14 mouse cellular contexts compared by ENCODE assay signal in the genomic region with DNA sequence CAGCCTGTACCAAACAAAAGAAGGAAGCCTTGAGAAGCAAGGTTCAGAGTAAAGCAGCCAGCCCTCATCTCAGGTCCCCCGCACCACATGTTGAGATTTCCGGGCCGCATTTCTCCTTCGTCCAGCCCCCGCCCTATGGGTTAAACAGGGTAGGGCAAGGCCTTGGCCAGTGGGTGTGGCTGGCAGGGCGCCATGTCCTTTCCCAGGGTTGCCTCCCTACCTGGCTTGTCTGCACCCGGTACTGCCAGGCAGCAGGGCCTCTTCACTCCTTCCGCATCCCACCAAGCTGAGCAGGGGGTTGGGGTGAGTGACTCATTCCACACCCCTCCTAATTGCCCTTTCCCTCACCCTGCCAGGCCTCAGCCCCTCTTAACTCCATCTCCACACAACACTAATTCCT. TPM values are rescaled to one million over a fixed set of nuclear protein-coding genes. Genes with fewer than 3 reads are reported as not detected.
DNase-seq lines count a peak whose midpoint lies in the region; ATAC-seq lines count a peak whose summit lies in the region.
"Had no signal": no experiment of that assay in that cellular context is flagged by ENCODE, and none has a peak within 500 bp of the region (broad histone marks: within the 10 kb centered on the region; RNA-seq: fewer than 3 reads in every experiment).

No protein-coding gene starts in this region.

- peak overlapping the region; percentile 4; the same call in 1 of the 2 replicates for H3K27ac ChIP-seq in midbrain, embryonic 10.5 days (replicated peaks)
- H3K27ac ChIP-seq in midbrain, embryonic 16.5 days (ENCODE audit: low read length), result no peak overlapping the region
- H3K27ac ChIP-seq in heart, embryonic 16.5 days (ENCODE audit: low read length), result peak overlapping the region; percentile 0; the same call in 1 of the 2 replicates
- H3K27ac ChIP-seq in lung, embryonic 15.5 days, result peak overlapping the region; percentile 62
- no peak overlapping the region for H3K27ac ChIP-seq in hindbrain, embryonic 16.5 days (ENCODE audit: low read depth, low read length)
- H3K27ac ChIP-seq: embryonic facial prominence, embryonic 13.5 days; hindbrain, postnatal 0 days; limb, embryonic 15.5 days had no signal

- DNase-seq in midbrain, embryonic 10.5 days (ENCODE audit: low spot score), result no peak
- DNase-seq in urinary bladder, postnatal 10 days (ENCODE audit: low spot score), result peak; percentile 63
- no peak for DNase-seq in frontal cortex, postnatal 14 days (ENCODE audit: low spot score in 2 of 2)
- no peak for DNase-seq in right cerebral cortex, postnatal 25 days

- no peaks in the 10 kb centered on the region for H3K27me3 ChIP-seq in midbrain, embryonic 10.5 days (ENCODE audit: low read depth, poor library complexity, severe bottlenecking)
- no peaks in the 10 kb centered on the region for H3K27me3 ChIP-seq in midbrain, embryonic 16.5 days (ENCODE audit: control insufficient read depth, insufficient read depth, low read depth, low read length)
- no peaks in the 10 kb centered on the region for H3K27me3 ChIP-seq in heart, embryonic 16.5 days (ENCODE audit: control insufficient read depth, insufficient read depth, low read length)
- H3K27me3 ChIP-seq in lung, embryonic 15.5 days, result no peaks in the 10 kb centered on the region
- no peaks in the 10 kb centered on the region for H3K27me3 ChIP-seq in hindbrain, embryonic 16.5 days (replicated peaks; ENCODE audit: control insufficient read depth, insufficient read depth, low read length)
- H3K27me3 ChIP-seq: embryonic facial prominence, embryonic 13.5 days; limb, embryonic 15.5 days had no signal

- ATAC-seq in midbrain, embryonic 16.5 days, result no peak
- ATAC-seq in heart, embryonic 16.5 days (replicated peaks; ENCODE audit: extremely low read depth, insufficient read depth, low FRiP score), result peak; percentile 69
- ATAC-seq in lung, embryonic 15.5 days (ENCODE audit: borderline replicate concordance, extremely low read depth, low FRiP score, low TSS enrichment), result peak; percentile 71
- no peak for ATAC-seq in hindbrain, embryonic 16.5 days

- H3K36me3 ChIP-seq in midbrain, embryonic 10.5 days, result no peaks in the 10 kb centered on the region
- no peaks in the 10 kb centered on the region for H3K36me3 ChIP-seq in midbrain, embryonic 16.5 days (ENCODE audit: control insufficient read depth, insufficient read depth, low read length)
- H3K36me3 ChIP-seq in heart, embryonic 16.5 days (ENCODE audit: control insufficient read depth, insufficient read depth), result no peaks in the 10 kb centered on the region
- H3K36me3 ChIP-seq in lung, embryonic 15.5 days, result no peaks in the 10 kb centered on the region
- no peaks in the 10 kb centered on the region for H3K36me3 ChIP-seq in hindbrain, embryonic 16.5 days (ENCODE audit: control insufficient read depth, insufficient read depth, low read length)
- H3K36me3 ChIP-seq: embryonic facial prominence, embryonic 13.5 days; G1E; limb, embryonic 15.5 days had no signal

- no peak overlapping the region for H3K4me3 ChIP-seq in midbrain, embryonic 10.5 days
- H3K4me3 ChIP-seq in midbrain, embryonic 16.5 days (ENCODE audit: low read depth, low read length), result no peak overlapping the region
- H3K4me3 ChIP-seq in heart, embryonic 16.5 days (ENCODE audit: low read length), result no peak overlapping the region
- H3K4me3 ChIP-seq in lung, embryonic 15.5 days, result no peak overlapping the region
- H3K4me3 ChIP-seq in hindbrain, embryonic 16.5 days (ENCODE audit: low read length), result no peak overlapping the region
- H3K4me3 ChIP-seq: embryonic facial prominence, embryonic 13.5 days; limb, embryonic 15.5 days; myocyte had no signal

- H3K9ac ChIP-seq in midbrain, embryonic 16.5 days (ENCODE audit: low read depth, low read length), result no peak overlapping the region
- no peak overlapping the region for H3K9ac ChIP-seq in heart, embryonic 16.5 days (ENCODE audit: low read length)
- no peak overlapping the region for H3K9ac ChIP-seq in lung, embryonic 15.5 days
- no peak overlapping the region for H3K9ac ChIP-seq in hindbrain, embryonic 16.5 days (ENCODE audit: low read depth, low read length)
- H3K9ac ChIP-seq: embryonic facial prominence, embryonic 13.5 days; limb, embryonic 15.5 days had no signal

- WGBS in midbrain, embryonic 10.5 days, result 83% methylated on average over 8 of the region's 8 CpGs
- 80% methylated on average over 8 of the region's 8 CpGs for WGBS in midbrain, embryonic 16.5 days
- WGBS in heart, embryonic 16.5 days, result 46% methylated on average over 8 of the region's 8 CpGs
- 50% methylated on average over 8 of the region's 8 CpGs for WGBS in lung, embryonic 15.5 days
- 81% methylated on average over 8 of the region's 8 CpGs for WGBS in hindbrain, embryonic 16.5 days

- peaks cover 8% of the 10 kb centered on the region; the same call in 1 of the 2 replicates for H3K4me1 ChIP-seq in midbrain, embryonic 10.5 days
- no peaks in the 10 kb centered on the region for H3K4me1 ChIP-seq in midbrain, embryonic 16.5 days (ENCODE audit: control insufficient read depth, insufficient read depth, low read length)
- H3K4me1 ChIP-seq in heart, embryonic 16.5 days (ENCODE audit: control insufficient read depth, insufficient read depth, low read length), result no peaks in the 10 kb centered on the region
- peaks cover 16% of the 10 kb centered on the region for H3K4me1 ChIP-seq in lung, embryonic 15.5 days
- H3K4me1 ChIP-seq in hindbrain, embryonic 16.5 days (ENCODE audit: control insufficient read depth, insufficient read depth, low read depth, low read length), result no peaks in the 10 kb centered on the region

- no peaks in the 10 kb centered on the region for H3K9me3 ChIP-seq in midbrain, embryonic 10.5 days (replicated peaks)
- no peaks in the 10 kb centered on the region for H3K9me3 ChIP-seq in midbrain, embryonic 16.5 days (replicated peaks; ENCODE audit: control insufficient read depth, low read length, poor library complexity, severe bottlenecking)
- H3K9me3 ChIP-seq in heart, embryonic 16.5 days (replicated peaks; ENCODE audit: control insufficient read depth, low read length), result no peaks in the 10 kb centered on the region
- H3K9me3 ChIP-seq in lung, embryonic 15.5 days, result no peaks in the 10 kb centered on the region
- H3K9me3 ChIP-seq in hindbrain, embryonic 16.5 days (ENCODE audit: control insufficient read depth, low read length), result no peaks in the 10 kb centered on the region
- H3K9me3 ChIP-seq: embryonic facial prominence, embryonic 13.5 days; limb, embryonic 15.5 days had no signal

- H3K4me2 ChIP-seq in midbrain, embryonic 16.5 days (ENCODE audit: low read length), result no peak overlapping the region
- H3K4me2 ChIP-seq in heart, embryonic 16.5 days (ENCODE audit: low read depth, low read length), result no peak overlapping the region
- H3K4me2 ChIP-seq in lung, embryonic 15.5 days, result no peak overlapping the region
- no peak overlapping the region for H3K4me2 ChIP-seq in hindbrain, embryonic 16.5 days (ENCODE audit: low read length)
- H3K4me2 ChIP-seq: embryonic facial prominence, embryonic 13.5 days; limb, embryonic 15.5 days had no signal

RNA-seq across cellular contexts. Expression of a gene that starts 19.6 kb away (rescaled TPM):
- 5.9 and 6.3 TPM in 2 replicates for polyA plus RNA-seq in midbrain, embryonic 10.5 days (2016; fragmentation: Nextera tagmentation; extraction: Ambion mirVana)
- 2.9 and 3.4 TPM in 2 replicates for polyA plus RNA-seq in midbrain, embryonic 16.5 days (2015; fragmentation: Nextera tagmentation; extraction: Ambion mirVana)
- 64.1 and 79.3 TPM in 2 replicates for polyA plus RNA-seq in heart, embryonic 16.5 days (2015; fragmentation: Nextera tagmentation; extraction: Ambion mirVana)
- 253 and 264 TPM in 2 replicates for polyA plus RNA-seq in lung, embryonic 15.5 days (2015; fragmentation: Nextera tagmentation; extraction: Ambion mirVana)
- polyA plus RNA-seq in hindbrain, embryonic 16.5 days (2015; fragmentation: Nextera tagmentation; extraction: Ambion mirVana), result 2.3 and 3.0 TPM in 2 replicates
- polyA plus RNA-seq: G1E had no signal

RNA-seq across cellular contexts. Expression of a gene that starts 25.0 kb away (rescaled TPM):
- polyA plus RNA-seq in midbrain, embryonic 10.5 days (2016; fragmentation: Nextera tagmentation; extraction: Ambion mirVana), result not detected in 2 replicates
- polyA plus RNA-seq in midbrain, embryonic 16.5 days (2015; fragmentation: Nextera tagmentation; extraction: Ambion mirVana), result not detected in 2 replicates
- not detected in 2 replicates for polyA plus RNA-seq in heart, embryonic 16.5 days (2015; fragmentation: Nextera tagmentation; extraction: Ambion mirVana)
- not detected in 2 replicates for polyA plus RNA-seq in lung, embryonic 15.5 days (2015; fragmentation: Nextera tagmentation; extraction: Ambion mirVana)
- 0.08 TPM in 1 of 2 replicates, not detected in the other for polyA plus RNA-seq in hindbrain, embryonic 16.5 days (2015; fragmentation: Nextera tagmentation; extraction: Ambion mirVana)
- polyA plus RNA-seq: embryonic facial prominence, embryonic 13.5 days; G1E; myocyte had no signal

RNA-seq across cellular contexts. Expression of a gene that starts 32.3 kb away (rescaled TPM):
- 0.74 and 1.8 TPM in 2 replicates for polyA plus RNA-seq in midbrain, embryonic 10.5 days (2016; fragmentation: Nextera tagmentation; extraction: Ambion mirVana)
- polyA plus RNA-seq in midbrain, embryonic 16.5 days (2015; fragmentation: Nextera tagmentation; extraction: Ambion mirVana), result 0.31 and 0.40 TPM in 2 replicates
- 12.4 and 18.4 TPM in 2 replicates for polyA plus RNA-seq in heart, embryonic 16.5 days (2015; fragmentation: Nextera tagmentation; extraction: Ambion mirVana)
- polyA plus RNA-seq in lung, embryonic 15.5 days (2015; fragmentation: Nextera tagmentation; extraction: Ambion mirVana), result 49.1 and 59.3 TPM in 2 replicates
- 0.69 and 1.0 TPM in 2 replicates for polyA plus RNA-seq in hindbrain, embryonic 16.5 days (2015; fragmentation: Nextera tagmentation; extraction: Ambion mirVana)
- polyA plus RNA-seq: G1E had no signal

RNA-seq across cellular contexts. Expression of a gene that starts 39.3 kb away (rescaled TPM):
- polyA plus RNA-seq in midbrain, embryonic 10.5 days (2016; fragmentation: Nextera tagmentation; extraction: Ambion mirVana), result 1.0 and 1.2 TPM in 2 replicates
- 0.19 and 0.28 TPM in 2 replicates for polyA plus RNA-seq in midbrain, embryonic 16.5 days (2015; fragmentation: Nextera tagmentation; extraction: Ambion mirVana)
- polyA plus RNA-seq in heart, embryonic 16.5 days (2015; fragmentation: Nextera tagmentation; extraction: Ambion mirVana), result 5.0 and 7.8 TPM in 2 replicates
- 1.2 and 2.6 TPM in 2 replicates for polyA plus RNA-seq in lung, embryonic 15.5 days (2015; fragmentation: Nextera tagmentation; extraction: Ambion mirVana)
- 0.55 TPM in 1 of 2 replicates, not detected in the other for polyA plus RNA-seq in hindbrain, embryonic 16.5 days (2015; fragmentation: Nextera tagmentation; extraction: Ambion mirVana)

RNA-seq across cellular contexts. Expression of a gene that starts 46.7 kb away (rescaled TPM):
- polyA plus RNA-seq in midbrain, embryonic 10.5 days (2016; fragmentation: Nextera tagmentation; extraction: Ambion mirVana), result not detected in 2 replicates
- 0.11 TPM in 1 of 2 replicates, not detected in the other for polyA plus RNA-seq in midbrain, embryonic 16.5 days (2015; fragmentation: Nextera tagmentation; extraction: Ambion mirVana)
- polyA plus RNA-seq in heart, embryonic 16.5 days (2015; fragmentation: Nextera tagmentation; extraction: Ambion mirVana), result 0.58 and 1.7 TPM in 2 replicates
- 4.0 and 7.4 TPM in 2 replicates for polyA plus RNA-seq in lung, embryonic 15.5 days (2015; fragmentation: Nextera tagmentation; extraction: Ambion mirVana)
- 0.09 and 0.26 TPM in 2 replicates for polyA plus RNA-seq in hindbrain, embryonic 16.5 days (2015; fragmentation: Nextera tagmentation; extraction: Ambion mirVana)
- polyA plus RNA-seq: brain, embryonic 14.5 days; G1E; hindbrain, postnatal 0 days had no signal

Comparison
In these comparisons a context has a peak if more than half of its experiments do, and no peak if none do; other contexts are left out.
1. H3K27ac ChIP-seq: peak in midbrain, embryonic 10.5 days (single experiment), heart, embryonic 16.5 days (single experiment) and lung, embryonic 15.5 days (single experiment); none in midbrain, embryonic 16.5 days (single experiment) and hindbrain, embryonic 16.5 days (single experiment).
2. ATAC-seq: peak in heart, embryonic 16.5 days (single experiment) and lung, embryonic 15.5 days (single experiment); none in midbrain, embryonic 16.5 days (single experiment) and hindbrain, embryonic 16.5 days (single experiment).